Mouse (Mus musculus) C2C12 (cell line): ENCODE measurements around the gene Slc6a3. TPM values are rescaled to one million over a fixed set of nuclear protein-coding genes. Genes with fewer than 3 reads are reported as not detected.

Experiments
- H3K27me3 ChIP-seq: one replicate; pipeline ENCODE4 v1.6.1; 2011; ENCODE audit not compliant: control insufficient read depth, insufficient read depth, insufficient read length
- H3K36me3 ChIP-seq: one replicate; pipeline ENCODE4 v1.6.1; 2011; ENCODE audit not compliant: control insufficient read depth, insufficient read depth
- H3K4me3 ChIP-seq: one replicate; pipeline ENCODE4 v1.5.1; 2011; ENCODE audit warnings: mild to moderate bottlenecking, control low read depth; ENCODE audit not compliant: poor library complexity, insufficient read depth, severe bottlenecking
- H3K79me2 ChIP-seq: one replicate; pipeline ENCODE4 v1.6.1; 2011; ENCODE audit not compliant: control insufficient read depth, insufficient read depth
- H3K79me3 ChIP-seq: one replicate; pipeline ENCODE4 v1.6.1; 2011; ENCODE audit warnings: low read depth, control low read depth
- H3ac ChIP-seq: one replicate; pipeline ENCODE3; 2011; ENCODE audit warnings: low read depth; ENCODE audit not compliant: control insufficient read depth, insufficient read length
- CEBPB ChIP-seq: IDR thresholded peaks from one replicate; pipeline ENCODE4 v1.6.1; 2011; ENCODE audit warnings: low read depth, mild to moderate bottlenecking, control low read depth, moderate library complexity
- CTCF ChIP-seq: IDR thresholded peaks from one replicate; pipeline ENCODE4 v1.5.1; 2011; ENCODE audit not compliant: control insufficient read depth, insufficient read depth, insufficient read length
- FOSL1 ChIP-seq: IDR thresholded peaks from one replicate; pipeline ENCODE4 v1.8.0; 2011; ENCODE audit warnings: mild to moderate bottlenecking, low read length; ENCODE audit not compliant: poor library complexity, insufficient read depth, severe bottlenecking
- MAX ChIP-seq: IDR thresholded peaks from one replicate; pipeline ENCODE4 v1.6.1; 2011; ENCODE audit warnings: mild to moderate bottlenecking, control low read depth
- MYOD1 ChIP-seq: IDR thresholded peaks from one replicate; pipeline ENCODE4 v1.6.1; 2011; ENCODE audit warnings: low read depth; ENCODE audit not compliant: control insufficient read depth, insufficient read length
- MYOG ChIP-seq: IDR thresholded peaks from one replicate; pipeline ENCODE4 v1.6.1; 2011; ENCODE audit not compliant: control insufficient read depth, insufficient read length; ENCODE audit errors: extremely low read depth
- USF1 ChIP-seq: IDR thresholded peaks from one replicate; pipeline ENCODE4 v1.6.1; 2011; ENCODE audit warnings: low read depth, mild to moderate bottlenecking, control low read depth, moderate library complexity
- polyA plus RNA-seq: library from polyadenylated mRNA; unstranded; fragments of >200 nt; fragmentation: generic; extraction: Trizol; gene quantifications from one replicate; pipeline ENCODE4 v1.2.1, GENCODE M21; 2012; ENCODE audit warnings: missing spikeins

The Slc6a3 gene
- polyA plus RNA-seq, 1 experiment, result not detected

GRCm38 (mm10) chr13:73564201-73564600 is 27.7 kb downstream of the Slc6a3 start:
- Histone ChIP-seq H3K79me2 (no peaks in the 10 kb centered on the region), H3ac (no peak overlapping the region), H3K79me3 (no peaks in the 10 kb centered on the region), H3K4me3 (no peak overlapping the region), H3K27me3 (peaks cover 34% of the 10 kb centered on the region), H3K36me3 (no peaks in the 10 kb centered on the region)
- TF ChIP-seq USF1 (no peak), CEBPB (no peak), MAX (no peak), FOSL1 (no peak), MYOD1 (no peak), MYOG (no peak), CTCF (no peak)

GRCm38 (mm10) chr13:73575051-73575450 is 38.5 kb downstream of the Slc6a3 start:
- no peaks in the 10 kb centered on the region for H3K79me3 ChIP-seq
- no peak overlapping the region for H3ac ChIP-seq
- H3K4me3 ChIP-seq, result no peak overlapping the region
- no peaks in the 10 kb centered on the region for H3K36me3 ChIP-seq
- H3K79me2 ChIP-seq, result no peaks in the 10 kb centered on the region
- TF ChIP-seq USF1, result no peak
- no peak for TF ChIP-seq FOSL1
- TF ChIP-seq MYOD1, result no peak
- TF ChIP-seq MAX, result no peak
- no peak for TF ChIP-seq CTCF
- TF ChIP-seq CEBPB, result no peak
- TF ChIP-seq MYOG, result no peak
- H3K27me3 ChIP-seq, result peaks cover 3% of the 10 kb centered on the region

- TF ChIP-seq FOSL1 (no peak), MAX (no peak), CEBPB (no peak), MYOD1 (no peak), USF1 (no peak), CTCF (no peak), MYOG (no peak)
- H3ac ChIP-seq, result no peak overlapping the region
- no peaks in the 10 kb centered on the region for H3K79me3 ChIP-seq
- no peaks in the 10 kb centered on the region for H3K79me2 ChIP-seq
- no peak overlapping the region for H3K4me3 ChIP-seq
- no peaks in the 10 kb centered on the region for H3K36me3 ChIP-seq
- peaks cover 7% of the 10 kb centered on the region for H3K27me3 ChIP-seq
Observed at GRCm38 (mm10) chr13:73577277-73577676, 40.7 kb downstream of the Slc6a3 start.

GRCm38 (mm10) chr13:73591488-73591887 is 54.9 kb downstream of the Slc6a3 start:
- no peak for TF ChIP-seq MYOD1
- TF ChIP-seq MAX, result no peak
- no peak for TF ChIP-seq MYOG
- no peak for TF ChIP-seq FOSL1
- TF ChIP-seq CTCF, result no peak
- TF ChIP-seq USF1, result no peak
- TF ChIP-seq CEBPB, result no peak
- Histone ChIP-seq H3ac (no peak overlapping the region), H3K79me2 (no peaks in the 10 kb centered on the region), H3K27me3 (peaks cover 3% of the 10 kb centered on the region), H3K79me3 (no peaks in the 10 kb centered on the region), H3K36me3 (no peaks in the 10 kb centered on the region), H3K4me3 (no peak overlapping the region)

- H3K79me2 ChIP-seq, result no peaks in the 10 kb centered on the region
- no peak overlapping the region for H3K4me3 ChIP-seq
- no peak overlapping the region for H3ac ChIP-seq
- no peaks in the 10 kb centered on the region for H3K79me3 ChIP-seq
- TF ChIP-seq MYOG, result no peak
- no peak for TF ChIP-seq USF1
- TF ChIP-seq FOSL1, result no peak
- TF ChIP-seq MAX, result no peak
- no peak for TF ChIP-seq CTCF
- no peak for TF ChIP-seq CEBPB
- TF ChIP-seq MYOD1, result no peak
- H3K36me3 ChIP-seq, result no peaks in the 10 kb centered on the region
- H3K27me3 ChIP-seq, result peaks cover 3% of the 10 kb centered on the region
Observed at GRCm38 (mm10) chr13:73592546-73592945, 56.0 kb downstream of the Slc6a3 start.

GRCm38 (mm10) chr13:73596276-73596675 is 59.7 kb downstream of the Slc6a3 start:
- TF ChIP-seq FOSL1 (no peak), MAX (no peak), MYOG (no peak)
- Histone ChIP-seq H3ac (no peak overlapping the region), H3K79me2 (no peaks in the 10 kb centered on the region), H3K27me3 (peaks cover 3% of the 10 kb centered on the region), H3K4me3 (no peak overlapping the region), H3K79me3 (no peaks in the 10 kb centered on the region), H3K36me3 (no peaks in the 10 kb centered on the region)
